Mouse (Mus musculus) MEL (cell line): ENCODE measurements at regions not wholly inside any gene's neighbourhood (a gene's known extent, or its start where the extent isn't known, plus 50 kb on each side); places are given as distances from the start of the nearest gene placed in this dataset.

Source experiments
- DNase-seq: peaks from one replicate; pipeline ENCODE4 v3.0.0; 2011; ENCODE audit warnings: low read depth, low spot score
- H3K27ac ChIP-seq: 2 replicates; pipeline ENCODE4 v1.5.1; 2012; ENCODE audit warnings: low read depth, mild to moderate bottlenecking, control low read depth, low read length, moderate library complexity; ENCODE audit not compliant: control insufficient read depth
- H3K27me3 ChIP-seq, 2 experiments: fragments of 150-350 bp in 1 of 2; sonication (generic) in 1 of 2; 2 replicates each; pipeline ENCODE4 v1.6.1; 2012; ENCODE audit warnings: low read length in 2 of 2, mild to moderate bottlenecking in 2 of 2, improper control_type of control experiment in 1 of 2, moderate library complexity in 1 of 2; ENCODE audit not compliant: insufficient read depth in 2 of 2, control insufficient read depth in 1 of 2
- H3K36me3 ChIP-seq, 2 experiments: 2 replicates each; pipeline ENCODE4 v1.6.1; 2012 to 2014; ENCODE audit warnings: low read length in 2 of 2, improper control_type of control experiment in 1 of 2, inconsistent platforms in 1 of 2, mild to moderate bottlenecking in 1 of 2; ENCODE audit not compliant: insufficient read depth in 2 of 2, control insufficient read depth in 1 of 2
- H3K4me1 ChIP-seq, 2 experiments: fragments of 150-350 bp in 1 of 2; sonication (generic) in 1 of 2; 2 replicates each; pipeline ENCODE4 v1.6.1; 2012; ENCODE audit warnings: low read length in 2 of 2, improper control_type of control experiment in 1 of 2, mild to moderate bottlenecking in 1 of 2; ENCODE audit not compliant: insufficient read depth in 2 of 2, control insufficient read depth in 1 of 2
- H3K4me3 ChIP-seq, 2 experiments: fragments of 150-350 bp in 1 of 2; sonication (generic) in 1 of 2; 2 replicates each; pipeline ENCODE4 v1.5.1; 2012; ENCODE audit warnings: low read depth in 2 of 2, low read length in 2 of 2, mild to moderate bottlenecking in 2 of 2, moderate library complexity in 2 of 2, control low read depth in 1 of 2, improper control_type of control experiment in 1 of 2; ENCODE audit not compliant: control insufficient read depth in 1 of 2, insufficient read depth in 1 of 2
- H3K79me2 ChIP-seq: 2 replicates; pipeline ENCODE4 v1.6.1; 2012; ENCODE audit warnings: mild to moderate bottlenecking, low read length, moderate library complexity; ENCODE audit not compliant: control insufficient read depth, poor library complexity, insufficient read depth
- H3K9ac ChIP-seq: 2 replicates; pipeline ENCODE4 v1.6.1; 2012; ENCODE audit warnings: low read depth, mild to moderate bottlenecking, control low read depth, low read length, moderate library complexity; ENCODE audit not compliant: control insufficient read depth, poor library complexity, severe bottlenecking
- H3K9me3 ChIP-seq: fragments of 150-350 bp; sonication (generic); replicated peaks from 2 replicates; pipeline ENCODE4 v1.6.1; 2012; ENCODE audit warnings: mild to moderate bottlenecking, low read length, improper control_type of control experiment, moderate library complexity; ENCODE audit not compliant: insufficient read depth
- BHLHE40 ChIP-seq: IDR thresholded peaks from 2 replicates; pipeline ENCODE4 v1.6.1; 2012; ENCODE audit warnings: low read depth, mild to moderate bottlenecking, inconsistent platforms, low read length, improper control_type of control experiment, borderline replicate concordance
- CTCF ChIP-seq, 3 experiments: IDR thresholded peaks in 2 of 3; conservative IDR thresholded peaks in 1 of 3; 2 replicates each; pipeline ENCODE4 v1.5.1; 2011 to 2012; ENCODE audit warnings: low read length in 3 of 3, low read depth in 2 of 3, mild to moderate bottlenecking in 2 of 3, improper control_type of control experiment in 1 of 3, inconsistent platforms in 1 of 3, mixed read lengths in 1 of 3, moderate library complexity in 1 of 3; ENCODE audit not compliant: control insufficient read depth in 1 of 3, insufficient read depth in 1 of 3, poor library complexity in 1 of 3, severe bottlenecking in 1 of 3
- E2F4 ChIP-seq: IDR thresholded peaks from 2 replicates; pipeline ENCODE4 v1.6.1; 2011; ENCODE audit warnings: low read depth, low read length, improper control_type of control experiment, borderline replicate concordance
- EP300 ChIP-seq, 2 experiments: IDR thresholded peaks; 2 replicates each; pipeline ENCODE4 v1.6.1; 2011; ENCODE audit warnings: improper control_type of control experiment in 2 of 2, low read length in 2 of 2, low read depth in 1 of 2, mild to moderate bottlenecking in 1 of 2
- GATA1 ChIP-seq: IDR thresholded peaks from 2 replicates; pipeline ENCODE4 v1.6.1; 2011; ENCODE audit warnings: low read depth, low read length, improper control_type of control experiment
- KAT2A ChIP-seq: conservative IDR thresholded peaks from 2 replicates; pipeline ENCODE4 v1.6.1; 2012; ENCODE audit warnings: low read depth, low read length, improper control_type of control experiment, inconsistent platforms
- MYC ChIP-seq: IDR thresholded peaks from 2 replicates; pipeline ENCODE4 v1.6.1; 2011; ENCODE audit warnings: low read depth, mild to moderate bottlenecking, low read length, improper control_type of control experiment, moderate library complexity
- POLR2A ChIP-seq, 2 experiments: IDR thresholded peaks; 2 replicates each; pipeline ENCODE4 v1.6.1; 2011 to 2012; ENCODE audit warnings: low read length in 2 of 2, mild to moderate bottlenecking in 2 of 2, control low read depth in 1 of 2, improper control_type of control experiment in 1 of 2, low read depth in 1 of 2, moderate library complexity in 1 of 2; ENCODE audit not compliant: control insufficient read depth in 1 of 2, insufficient read depth in 1 of 2, poor library complexity in 1 of 2
- POLR2AphosphoS5 ChIP-seq: IDR thresholded peaks from 2 replicates; pipeline ENCODE4 v1.6.1; 2012; ENCODE audit warnings: low read depth, borderline replicate concordance, mild to moderate bottlenecking, inconsistent platforms, low read length, moderate library complexity, mixed read lengths
- RCOR1 ChIP-seq: IDR thresholded peaks from 2 replicates; pipeline ENCODE4 v1.6.1; 2012; ENCODE audit warnings: low read depth, mild to moderate bottlenecking, inconsistent platforms, low read length, improper control_type of control experiment
- SIN3A ChIP-seq: IDR thresholded peaks from 2 replicates; pipeline ENCODE4 v1.6.1; 2012; ENCODE audit warnings: low read length, improper control_type of control experiment, inconsistent platforms
- SMC3 ChIP-seq: IDR thresholded peaks from 2 replicates; pipeline ENCODE4 v1.6.1; 2011; ENCODE audit warnings: low read depth, low read length, improper control_type of control experiment
- TAL1 ChIP-seq: IDR thresholded peaks from 2 replicates; pipeline ENCODE4 v1.6.1; 2012; ENCODE audit warnings: mild to moderate bottlenecking, inconsistent platforms, low read length, moderate library complexity, mixed read lengths
- TCF12 ChIP-seq: IDR thresholded peaks from 2 replicates; pipeline ENCODE4 v1.6.1; 2014; ENCODE audit warnings: low read depth, mild to moderate bottlenecking, inconsistent platforms, low read length, improper control_type of control experiment, moderate library complexity
- UBTF ChIP-seq: IDR thresholded peaks from 2 replicates; pipeline ENCODE4 v1.6.1; 2012; ENCODE audit warnings: low read depth, mild to moderate bottlenecking, inconsistent platforms, low read length, improper control_type of control experiment, moderate library complexity, borderline replicate concordance; ENCODE audit not compliant: insufficient read depth
- USF1 ChIP-seq: IDR thresholded peaks from 2 replicates; pipeline ENCODE4 v1.6.1; 2014; ENCODE audit warnings: low read depth, mild to moderate bottlenecking, inconsistent platforms, low read length, improper control_type of control experiment, moderate library complexity
- ZKSCAN1 ChIP-seq: IDR thresholded peaks from 2 replicates; pipeline ENCODE4 v1.6.1; 2012; ENCODE audit warnings: low read depth, mild to moderate bottlenecking, inconsistent platforms, low read length, improper control_type of control experiment, moderate library complexity
- ZNF384 ChIP-seq: IDR thresholded peaks from 2 replicates; pipeline ENCODE4 v1.6.1; 2012; ENCODE audit warnings: low read depth, mild to moderate bottlenecking, inconsistent platforms, low read length, improper control_type of control experiment

DNA sequence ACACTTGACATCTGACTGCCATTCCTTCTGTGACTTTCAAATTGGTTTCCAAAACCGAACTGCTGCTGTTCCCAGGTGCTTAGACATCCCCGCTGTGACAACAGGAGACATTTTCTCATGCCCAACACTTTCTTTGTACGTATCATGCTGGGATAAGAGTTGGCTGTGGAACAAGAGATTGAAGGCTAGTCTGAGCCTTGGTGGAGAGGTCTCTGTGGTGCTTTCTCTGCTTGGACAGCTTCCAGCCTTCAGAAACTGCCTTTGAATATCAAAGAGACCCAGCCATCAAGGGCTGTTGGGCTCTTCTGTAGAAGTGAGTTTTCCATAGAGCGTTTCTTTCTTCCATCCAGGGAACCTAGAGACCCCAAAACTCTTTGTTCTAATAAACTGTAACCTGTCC, 144.8 kb upstream of the Tmtc1 start:
- Histone ChIP-seq H3K4me1 (no peaks in the 10 kb centered on the region), H3K27me3 (no peaks in the 10 kb centered on the region), H3K36me3 (no peaks in the 10 kb centered on the region), H3K27ac (no peak overlapping the region), H3K9ac (no peak overlapping the region), H3K4me3 (no peak overlapping the region), H3K79me2 (no peaks in the 10 kb centered on the region), H3K9me3 (no peaks in the 10 kb centered on the region)
- DNase-seq, result no peak
- TF ChIP-seq SMC3 (no peak), KAT2A (no peak), CTCF (IDR thresholded peaks at IDR 0.05 in 2 of 3, conservative IDR thresholded peaks at IDR 0.05 in 1 of 3; ENCODE audit: control insufficient read depth in 1 of 3, insufficient read depth in 1 of 3, low read depth in 2 of 3, low read length in 3 of 3, poor library complexity in 1 of 3, severe bottlenecking in 1 of 3) (no peak), ZNF384 (no peak), E2F4 (no peak), USF1 (no peak), SIN3A (no peak), POLR2AphosphoS5 (no peak), GATA1 (no peak), EP300 (IDR thresholded peaks at IDR 0.05; ENCODE audit: low read depth in 1 of 2, low read length in 2 of 2) (no peak), BHLHE40 (no peak), POLR2A (IDR thresholded peaks at IDR 0.05; ENCODE audit: control insufficient read depth in 1 of 2, insufficient read depth in 1 of 2, low read depth in 1 of 2, low read length in 2 of 2, poor library complexity in 1 of 2) (no peak), ZKSCAN1 (no peak), TCF12 (no peak), TAL1 (no peak), UBTF (no peak), MYC (no peak), RCOR1 (no peak)

DNA sequence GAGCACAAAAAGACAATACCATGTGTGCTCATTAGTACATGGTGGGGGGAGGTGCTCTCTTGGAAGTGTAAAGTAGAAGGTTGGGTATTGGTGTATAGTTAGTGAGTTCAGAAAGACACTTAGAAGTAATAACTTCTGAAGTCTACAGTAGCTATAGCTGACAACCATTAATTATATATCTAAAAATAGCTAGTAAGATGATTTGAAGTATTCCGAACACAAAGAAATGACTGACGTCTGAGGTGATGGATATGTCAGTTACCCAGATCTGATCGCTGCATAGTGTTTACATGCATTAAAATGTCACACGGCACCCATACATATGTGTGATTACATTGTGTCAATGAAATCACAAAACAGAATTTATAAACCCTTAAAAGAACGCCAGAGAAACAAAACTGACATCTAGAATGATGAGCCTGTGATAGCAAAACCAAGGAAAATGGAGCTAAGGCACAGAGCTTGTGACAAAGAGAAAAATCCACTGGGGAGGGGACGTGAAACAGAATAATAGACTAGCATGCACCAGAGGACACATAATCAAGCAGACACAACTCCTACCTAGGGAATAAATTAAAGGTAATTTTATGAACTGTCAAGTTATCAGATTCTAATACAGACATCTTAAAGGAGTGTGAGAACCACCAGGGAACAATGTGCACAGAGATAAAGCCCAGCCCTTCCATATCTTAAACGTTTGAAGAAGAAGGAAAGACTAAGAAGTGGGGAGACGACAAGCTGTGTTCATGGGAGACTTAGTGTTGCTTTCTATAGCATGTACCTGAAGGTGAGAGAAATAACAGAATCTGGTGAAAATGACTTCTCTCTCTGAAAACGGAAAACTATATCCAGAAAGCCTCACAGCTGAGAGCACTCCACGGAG, 142.5 kb upstream of the Tmtc1 start:
- Histone ChIP-seq H3K4me1 (no peaks in the 10 kb centered on the region), H3K79me2 (no peaks in the 10 kb centered on the region)

More for the DNA sequence above, 142.5 kb upstream of the Tmtc1 start:
- Histone ChIP-seq H3K9ac (no peak overlapping the region), H3K9me3 (no peaks in the 10 kb centered on the region), H3K4me3 (no peak overlapping the region), H3K36me3 (no peaks in the 10 kb centered on the region), H3K27ac (no peak overlapping the region), H3K27me3 (no peaks in the 10 kb centered on the region)
- DNase-seq, result no peak
- no peak for TF ChIP-seq ZNF384
